Mouse (Mus musculus): ENCODE data around the gene Mpzl1.
"Not testable (repeated sequence)": the region's sequence is repeated elsewhere in the genome, so short reads cannot be mapped to it uniquely, and the experiment has no call there.

The Mpzl1 gene

DNA sequence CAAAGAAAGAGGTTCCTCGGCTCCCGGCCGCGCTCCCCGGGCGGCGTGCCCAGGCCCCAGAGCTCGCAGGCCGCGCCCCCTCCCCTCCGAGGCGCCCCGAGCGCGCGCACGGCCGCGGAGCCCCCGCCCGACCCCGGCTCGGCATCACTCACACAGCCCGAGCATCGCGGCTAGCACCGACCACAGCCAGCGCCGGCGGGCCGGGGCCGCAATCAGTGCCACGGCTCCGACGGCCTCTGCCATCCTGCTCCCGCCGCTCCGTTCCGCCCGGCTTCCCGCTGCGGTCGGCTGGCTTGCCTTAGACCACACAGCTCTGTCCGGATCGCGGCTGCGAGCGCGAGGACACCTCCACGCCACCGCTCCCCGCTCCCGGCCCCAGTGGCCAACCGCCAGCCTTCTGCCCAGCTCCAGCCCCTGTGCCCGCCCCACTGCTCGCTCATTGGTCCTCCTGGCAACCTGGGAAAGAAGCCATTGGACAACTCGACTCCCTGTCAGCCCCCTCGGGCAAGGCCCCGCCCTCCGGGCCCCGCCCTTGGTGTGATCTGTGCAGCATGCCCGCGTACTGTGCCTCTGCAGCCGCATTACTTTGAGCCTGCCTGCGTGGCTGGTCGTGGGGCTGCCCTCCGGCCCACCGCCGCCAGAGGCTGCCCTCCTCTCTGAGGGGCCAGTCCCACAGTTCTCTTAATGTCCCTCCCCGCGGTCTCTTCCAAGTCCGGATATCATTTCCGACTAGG lies at the start of gene Mpzl1:
Gene Mpzl1, minus strand, starts transcription at position 388 of the 734 bp plus-strand sequence.
- DNase-seq: peak; percentile 99

DNA sequence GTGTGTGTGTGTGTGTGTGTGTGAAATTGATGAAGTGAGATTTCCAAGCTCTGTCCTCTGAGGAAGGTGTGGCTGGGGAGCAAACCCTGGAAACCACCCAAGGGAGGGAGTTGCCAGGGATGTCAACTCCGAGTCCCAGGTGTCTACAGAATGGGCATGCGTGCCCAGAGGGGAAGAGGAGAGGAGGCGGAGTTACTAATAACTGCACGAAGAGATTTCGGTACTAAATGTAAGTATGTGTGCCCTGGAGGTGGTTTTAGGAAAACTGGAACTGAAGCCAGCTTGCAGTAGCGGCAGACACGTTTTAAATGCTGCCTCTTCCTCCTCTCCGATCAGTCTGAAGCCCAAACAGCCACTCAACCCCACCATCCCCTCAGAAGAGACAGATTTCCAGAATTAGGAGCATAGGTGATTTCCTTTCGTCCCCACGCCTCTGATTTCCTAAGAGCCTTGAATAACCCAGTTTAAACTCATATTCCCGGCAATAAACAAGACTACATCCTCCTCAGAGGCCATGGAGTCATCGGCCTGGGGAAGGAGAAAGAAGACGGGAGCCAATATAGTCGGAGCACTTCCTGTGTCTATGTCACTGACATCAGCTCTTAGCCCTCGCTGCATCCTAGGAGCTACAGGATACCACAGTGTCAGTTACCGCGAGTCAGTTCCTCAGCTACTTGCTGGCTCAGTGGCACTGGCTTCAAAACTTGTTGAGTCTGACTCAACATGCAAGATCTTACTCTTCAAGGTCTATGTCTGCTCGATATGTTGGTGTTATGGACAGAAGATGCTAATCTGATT lies 47.9 kb upstream of the Mpzl1 start:
- no peak for DNase-seq

GRCm38 (mm10) chr1:165681045-165681794 lies 46.9 kb upstream of the Mpzl1 start:
- DNase-seq: no peak

DNA sequence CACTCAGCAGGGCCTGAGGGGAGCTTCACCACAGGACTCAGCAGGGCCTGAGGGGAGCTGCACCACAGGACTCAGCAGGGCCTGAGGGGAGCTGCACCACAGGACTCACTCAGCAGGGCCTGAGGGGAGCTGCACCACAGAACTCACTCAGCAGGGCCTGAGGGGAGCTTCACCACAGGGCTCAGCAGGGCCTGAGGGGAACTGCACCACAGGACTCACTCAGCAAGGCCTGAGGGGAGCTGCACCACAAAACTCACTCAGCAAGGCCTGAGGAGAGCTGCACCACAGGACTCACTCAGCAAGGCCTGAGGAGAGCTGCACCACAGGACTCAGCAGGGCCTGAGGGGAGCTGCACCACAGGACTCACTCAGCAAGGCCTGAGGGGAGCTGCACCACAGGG lies 45.7 kb upstream of the Mpzl1 start:
- not testable (repeated sequence) for DNase-seq

DNA sequence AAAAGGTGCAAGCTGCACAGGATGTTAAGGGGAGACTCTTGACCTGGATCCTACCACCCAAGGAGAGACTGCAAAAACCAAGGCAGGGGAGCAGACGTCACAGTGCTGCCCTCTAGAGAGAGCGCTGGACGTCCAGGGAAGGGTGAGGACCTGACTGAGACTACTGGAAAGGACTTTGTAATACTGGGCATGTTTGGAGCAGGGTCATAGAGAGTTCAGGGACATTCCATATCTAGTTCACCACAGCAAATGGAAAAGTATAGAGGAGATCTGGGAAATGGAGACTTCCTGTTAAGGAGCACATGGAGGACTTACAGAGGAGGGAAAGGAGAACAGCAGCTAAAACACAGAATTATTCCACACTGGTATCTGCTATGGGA lies 45.3 kb upstream of the Mpzl1 start:
- DNase-seq: no peak

- no peak for DNase-seq
These were observed 44.7 kb upstream of the Mpzl1 start for GRCm38 (mm10) chr1:165678861-165679617.

- no peak for DNase-seq
These were observed 43.2 kb upstream of the Mpzl1 start for GRCm38 (mm10) chr1:165677558-165677957.

GRCm38 (mm10) chr1:165676993-165677392 lies 42.7 kb upstream of the Mpzl1 start:
- no peak for DNase-seq

DNA sequence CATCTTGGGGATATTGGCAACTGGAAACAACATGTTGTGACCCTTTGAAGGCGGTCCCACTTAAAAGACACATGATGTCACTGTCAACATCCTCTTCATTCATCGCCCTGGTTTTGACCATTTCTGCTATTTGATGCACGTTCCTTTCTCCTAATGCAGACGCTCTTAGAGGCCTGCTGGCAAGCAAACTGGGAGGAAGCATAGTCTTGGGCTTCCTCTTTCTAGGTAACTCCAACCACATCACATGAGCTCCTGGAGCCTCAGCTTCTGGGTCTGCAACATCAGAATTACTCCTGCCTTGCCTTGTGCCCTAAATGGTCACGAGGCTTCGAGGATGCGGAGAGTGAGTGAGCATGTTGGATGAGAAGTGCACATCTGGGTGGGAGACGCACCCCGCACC lies 40.8 kb upstream of the Mpzl1 start:
- no peak for DNase-seq

- no peak for DNase-seq
These were observed 38.0 kb upstream of the Mpzl1 start for GRCm38 (mm10) chr1:165672355-165672754.

GRCm38 (mm10) chr1:165670056-165670455 lies 35.7 kb upstream of the Mpzl1 start:
- no peak for DNase-seq

GRCm38 (mm10) chr1:165668904-165669303 lies 34.6 kb upstream of the Mpzl1 start:
- DNase-seq: no peak

- no peak for DNase-seq
These were observed 33.0 kb upstream of the Mpzl1 start for GRCm38 (mm10) chr1:165667380-165667779.

DNA sequence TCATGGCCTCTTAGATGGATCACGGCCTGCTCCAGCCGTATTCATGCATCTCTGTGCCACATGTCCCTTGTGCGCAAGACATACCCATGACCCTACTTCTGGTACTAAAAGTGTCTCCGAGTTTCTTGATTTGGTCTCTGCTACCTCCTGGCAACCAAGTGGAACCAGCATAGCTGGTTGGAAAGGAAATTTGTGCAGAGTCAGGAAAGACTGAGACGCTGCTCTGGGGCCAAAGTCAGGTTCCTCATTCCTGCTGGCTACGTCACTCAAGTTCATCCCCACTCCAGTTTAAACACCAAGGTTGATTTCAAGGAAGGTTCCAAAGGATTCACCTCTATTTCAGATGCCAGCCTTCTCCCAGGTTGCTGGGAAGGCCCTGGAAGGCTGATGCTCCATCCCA lies 32.6 kb upstream of the Mpzl1 start:
- no peak for DNase-seq

- no peak for DNase-seq
These were observed 31.4 kb upstream of the Mpzl1 start for GRCm38 (mm10) chr1:165665758-165666157.

- no peak for DNase-seq
These were observed 28.9 kb upstream of the Mpzl1 start for GRCm38 (mm10) chr1:165663277-165663676.

GRCm38 (mm10) chr1:165662426-165663192 lies 28.3 kb upstream of the Mpzl1 start:
- DNase-seq: peak; percentile 63

- no peak for DNase-seq
These were observed 27.4 kb upstream of the Mpzl1 start for GRCm38 (mm10) chr1:165661725-165662124.

DNA sequence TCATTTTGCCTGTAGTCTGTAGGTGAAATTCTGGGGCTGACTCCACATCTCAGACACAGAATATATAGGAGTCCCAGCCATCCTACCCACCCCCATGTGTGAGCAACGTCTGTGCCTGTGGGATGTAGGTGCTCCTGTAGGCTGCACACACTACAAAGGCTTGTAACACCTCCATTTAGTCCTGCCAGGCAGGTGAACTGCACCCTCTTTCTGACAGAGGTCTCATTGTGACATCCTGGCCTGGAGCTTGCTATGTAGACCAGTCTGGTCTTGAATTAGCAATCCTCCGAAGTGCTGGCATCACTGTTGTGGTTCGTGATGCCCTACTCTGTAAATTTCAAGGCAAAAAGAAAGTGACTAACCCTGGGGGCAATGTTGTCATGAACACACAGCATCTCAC lies 26.9 kb upstream of the Mpzl1 start:
- no peak for DNase-seq

DNA sequence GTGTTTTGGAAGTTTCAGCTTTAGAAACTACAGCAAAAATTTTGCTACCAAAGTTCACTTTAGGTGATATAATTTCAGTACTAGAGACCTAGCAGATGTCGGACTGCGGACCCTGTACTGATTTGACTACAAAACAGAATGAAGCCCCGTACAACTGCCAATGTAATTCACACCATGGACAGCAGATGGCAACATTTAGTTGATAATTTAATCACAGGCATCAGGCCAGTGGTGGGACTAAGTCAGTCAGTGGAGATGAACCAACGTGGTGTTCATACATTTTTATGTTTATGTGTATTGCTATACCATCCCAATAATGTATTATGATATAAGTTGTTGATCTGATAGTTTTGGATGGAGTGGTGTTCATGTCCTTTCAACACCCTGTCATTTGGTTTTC lies 26.4 kb upstream of the Mpzl1 start:
- peak; percentile 81 for DNase-seq

DNA sequence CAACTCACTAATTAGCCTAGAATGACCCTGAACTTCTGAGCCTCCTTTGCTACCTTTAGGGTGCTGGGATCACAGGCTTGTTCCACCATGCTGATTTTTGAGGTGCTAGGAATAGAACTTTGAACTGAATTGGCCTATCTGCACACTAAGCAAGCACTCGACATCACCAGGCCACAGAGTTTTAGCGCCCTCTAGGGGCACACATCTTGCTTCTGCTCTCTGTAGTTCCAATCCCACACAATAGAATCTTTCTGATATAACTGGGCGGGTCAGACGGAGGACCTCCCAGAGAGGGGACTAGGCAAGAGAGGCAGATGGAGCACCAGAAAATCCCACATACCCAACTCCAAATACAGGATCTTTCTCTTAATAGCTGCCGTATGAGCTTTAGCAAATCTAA lies 24.3 kb upstream of the Mpzl1 start:
- DNase-seq: peak; percentile 88

DNA sequence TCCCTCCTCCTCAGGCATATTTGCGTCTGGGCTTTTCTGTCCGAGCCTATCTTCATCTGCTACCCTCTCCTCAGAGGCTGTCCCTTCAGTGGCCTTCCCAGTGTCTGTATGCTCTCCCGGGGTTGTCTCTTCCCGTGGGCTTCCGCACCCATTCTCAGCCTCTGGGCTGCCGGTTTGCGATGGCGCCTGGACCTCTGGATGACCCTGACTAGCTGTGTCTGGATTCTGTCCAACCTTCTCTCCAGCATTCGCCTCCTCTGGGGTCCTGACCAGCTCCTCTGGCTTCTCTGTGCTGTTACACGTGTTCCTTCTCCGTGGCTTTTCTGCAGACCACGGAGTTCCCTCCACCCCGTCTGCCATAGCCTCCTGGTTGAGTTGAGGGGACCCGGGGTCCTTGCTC lies 21.1 kb upstream of the Mpzl1 start:
- no peak for DNase-seq

Measured in retina, postnatal 1 day (tissue).